ENCODE assay signal across 8 mouse cellular contexts in the genomic region with DNA sequence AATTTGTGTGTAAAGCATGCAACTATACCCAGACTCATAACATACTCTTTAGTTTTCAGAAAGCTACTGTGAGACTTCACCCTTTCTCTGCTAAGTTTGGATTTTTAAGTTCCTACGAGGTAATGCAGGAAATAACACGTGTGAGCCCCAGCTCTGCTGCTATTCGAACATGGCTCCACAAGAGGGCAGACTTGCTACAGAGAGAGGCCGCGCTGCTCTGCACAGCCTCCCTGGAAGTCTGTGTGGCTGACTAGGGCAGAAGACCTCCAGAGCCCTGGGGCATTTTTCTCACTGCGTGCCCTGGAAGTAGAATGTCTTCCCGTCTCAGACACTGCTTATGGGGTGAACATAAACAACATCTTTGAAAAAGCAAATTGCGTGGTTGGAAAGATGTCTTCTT.
A peak's percentile ranks its signal among the peaks of the same experiment; 100 is the strongest.
DNase-seq lines count a peak whose midpoint lies in the region; ATAC-seq and TF ChIP-seq lines count a peak whose summit lies in the region.

No protein-coding gene starts in this region.

- intact Hi-C loops in heart, postnatal 14 days (cut with DNase I) = no loop called here

- no peak overlapping the region for H3ac ChIP-seq in C2C12 (ENCODE audit: control insufficient read depth, insufficient read length, low read depth)

- no peak overlapping the region for H3K27ac ChIP-seq in lung, postnatal 0 days (ENCODE audit: low read length)

- no peaks in the 10 kb centered on the region for H3K79me3 ChIP-seq in C2C12 (ENCODE audit: low read depth)

- no peak overlapping the region for H3K4me2 ChIP-seq in lung, postnatal 0 days (replicated peaks; ENCODE audit: low read depth, low read length)

- no peaks in the 10 kb centered on the region for H3K36me3 ChIP-seq in C2C12 (ENCODE audit: control insufficient read depth, insufficient read depth)
- no peaks in the 10 kb centered on the region for H3K36me3 ChIP-seq in lung, postnatal 0 days (ENCODE audit: insufficient read depth, low read length)

- H3K4me3 ChIP-seq in C2C12 (ENCODE audit: insufficient read depth, poor library complexity, severe bottlenecking) = no peak overlapping the region
- no peak overlapping the region for H3K4me3 ChIP-seq in lung, postnatal 0 days (ENCODE audit: low read depth, low read length)

- 12% methylated on average over 8 of the region's 8 CpGs for WGBS in lung, postnatal 0 days

- no peaks in the 10 kb centered on the region for H3K27me3 ChIP-seq in C2C12 (ENCODE audit: control insufficient read depth, insufficient read depth, insufficient read length)
- no peaks in the 10 kb centered on the region for H3K27me3 ChIP-seq in lung, postnatal 0 days (replicated peaks; ENCODE audit: insufficient read depth, low read length)

- no peaks in the 10 kb centered on the region for H3K4me1 ChIP-seq in lung, postnatal 0 days (ENCODE audit: insufficient read depth, low read depth, low read length)

- peak; percentile 66 for DNase-seq in R1 (ENCODE audit: low read depth, low spot score)
- peak; percentile 43 to 68 for DNase-seq in cerebellum, postnatal 4 days (ENCODE audit: low spot score in 2 of 2)
- DNase-seq in heart, postnatal 14 days = peak; percentile 22 to 55
- DNase-seq in kidney, postnatal 4 days = peak; percentile 73 to 75
- DNase-seq in lung, postnatal 0 days (ENCODE audit: low spot score) = peak; percentile 37
- peak; percentile 61 to 72 for DNase-seq in right cerebral cortex, adult 2 months (ENCODE audit: low spot score in 2 of 2)

- TF ChIP-seq EP300 in lung, postnatal 0 days (IDR thresholded peaks at IDR 0.05) = no peak

- no peak overlapping the region for H3K9ac ChIP-seq in lung, postnatal 0 days (replicated peaks; ENCODE audit: low read depth)

- peak; percentile 41 for TF ChIP-seq CTCF in C2C12 (IDR thresholded peaks at IDR 0.05; ENCODE audit: control insufficient read depth, insufficient read depth, insufficient read length)
- peak; percentile 74 for TF ChIP-seq CTCF in lung, postnatal 0 days (IDR thresholded peaks at IDR 0.05)

- ATAC-seq in lung, postnatal 0 days = peak; percentile 46; the same call in 1 of the 2 replicates
- ATAC-seq in inflammation-experienced regulatory T-cells, adult 6 months = no peak

- H3K9me3 ChIP-seq in lung, postnatal 0 days (ENCODE audit: low read length) = no peaks in the 10 kb centered on the region

- H3K79me2 ChIP-seq in C2C12 (ENCODE audit: control insufficient read depth, insufficient read depth) = no peaks in the 10 kb centered on the region

TF ChIP-seq in C2C12, 6 proteins besides CTCF, POLR2A, EP300 and RAD21:
- TF ChIP-seq FOSL1 (IDR thresholded peaks at IDR 0.05; ENCODE audit: insufficient read depth, low read length, poor library complexity, severe bottlenecking) (no peak), MYOD1 (IDR thresholded peaks at IDR 0.05; ENCODE audit: control insufficient read depth, insufficient read length, low read depth) (no peak), USF1 (IDR thresholded peaks at IDR 0.05; ENCODE audit: low read depth) (no peak), MAX (IDR thresholded peaks at IDR 0.05) (no peak), MYOG (IDR thresholded peaks at IDR 0.05; ENCODE audit: control insufficient read depth, extremely low read depth, insufficient read length) (no peak), CEBPB (IDR thresholded peaks at IDR 0.05; ENCODE audit: low read depth) (no peak)
